Mouse (Mus musculus) hindbrain, embryonic 10.5 days (tissue): ENCODE measurements around the gene Rgl2. TPM values are rescaled to one million over a fixed set of nuclear protein-coding genes. Genes with fewer than 3 reads are reported as not detected.
A peak's percentile ranks its signal among the peaks of the same experiment; 100 is the strongest.

Source experiments
- DNase-seq: peaks from one replicate; pipeline ENCODE4 v3.0.0-alpha.2; 2017; ENCODE audit warnings: low spot score
- H3K27ac ChIP-seq: fragments of 300-500 bp; sonication (generic); 2 replicates; pipeline ENCODE4 v1.5.1; 2016; ENCODE audit warnings: mild to moderate bottlenecking, moderate library complexity
- H3K27me3 ChIP-seq: fragments of 300-500 bp; sonication (generic); 2 replicates; pipeline ENCODE4 v1.6.1; 2016; ENCODE audit warnings: mild to moderate bottlenecking; ENCODE audit not compliant: poor library complexity, insufficient read depth, severe bottlenecking
- H3K36me3 ChIP-seq: fragments of 300-500 bp; sonication (generic); 2 replicates; pipeline ENCODE4 v1.6.1; 2016; ENCODE audit warnings: mild to moderate bottlenecking, moderate library complexity
- H3K4me1 ChIP-seq: fragments of 300-500 bp; sonication (generic); replicated peaks from 2 replicates; pipeline ENCODE4 v1.6.1; 2016; ENCODE audit warnings: mild to moderate bottlenecking
- H3K4me3 ChIP-seq: fragments of 300-500 bp; sonication (generic); 2 replicates; pipeline ENCODE4 v1.5.1; 2016; ENCODE audit warnings: mild to moderate bottlenecking, moderate library complexity
- H3K9me3 ChIP-seq: fragments of 300-500 bp; sonication (generic); 2 replicates; pipeline ENCODE4 v1.6.1; 2016; ENCODE audit warnings: mild to moderate bottlenecking, moderate library complexity
- WGBS: fragments of 180-500 bp; shearing (Covaris S2); methylation state at CpG from one replicate; pipeline ENCODE4 v1.1.7; 2016; 5-methylcytosine and 5-hydroxymethylcytosine counted together
- polyA plus RNA-seq: library from polyadenylated mRNA; unstranded; fragments of >200 nt; fragmentation: Nextera tagmentation; extraction: Ambion mirVana; gene quantifications from 2 replicates; pipeline ENCODE4 v1.2.1, GENCODE M21; 2016

Rgl2 gene
- polyA plus RNA-seq, 1 experiment from 2014 or later = 55.7 TPM

DNA sequence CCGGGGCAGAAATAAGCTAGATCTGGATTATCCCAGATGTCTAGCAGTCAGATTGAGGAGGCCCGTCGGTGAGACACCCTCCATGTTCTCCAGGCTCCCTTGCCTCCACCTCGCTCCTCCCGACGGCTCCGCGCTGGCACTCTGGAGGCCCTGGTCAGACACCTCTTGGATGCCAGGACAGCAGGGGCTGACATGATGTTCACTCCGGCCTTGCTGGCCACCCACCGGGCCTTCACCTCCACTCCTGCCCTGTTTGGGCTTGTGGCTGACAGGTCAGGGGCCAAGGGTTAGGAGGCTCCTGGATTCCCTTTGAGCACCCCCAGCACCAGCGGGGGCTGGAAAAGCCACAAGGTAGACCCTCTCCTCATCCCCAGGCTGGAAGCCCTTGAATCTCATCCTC, 2.6 kb downstream of the Rgl2 start:
- Histone ChIP-seq H3K4me1 (peaks cover 43% of the 10 kb centered on the region), H3K27ac (no peak overlapping the region), H3K36me3 (peaks cover 60% of the 10 kb centered on the region), H3K9me3 (no peaks in the 10 kb centered on the region), H3K27me3 (peaks cover 5% of the 10 kb centered on the region; the same call in 1 of the 2 replicates), H3K4me3 (peak overlapping the region; percentile 87; the same call in 1 of the 2 replicates)
- DNase-seq = no peak
- 89% methylated on average over 11 of the region's 11 CpGs for WGBS

GRCm38 (mm10) chr17:33932448-33932847, 3.1 kb downstream of the Rgl2 start:
- Histone ChIP-seq H3K4me3 (peak overlapping the region; percentile 18; the same call in 1 of the 2 replicates), H3K4me1 (peaks cover 43% of the 10 kb centered on the region), H3K36me3 (peaks cover 61% of the 10 kb centered on the region), H3K27me3 (peaks cover 5% of the 10 kb centered on the region; the same call in 1 of the 2 replicates), H3K9me3 (no peaks in the 10 kb centered on the region), H3K27ac (no peak overlapping the region)
- DNase-seq = no peak
- WGBS = 82% methylated on average over 14 of the region's 14 CpGs

DNA sequence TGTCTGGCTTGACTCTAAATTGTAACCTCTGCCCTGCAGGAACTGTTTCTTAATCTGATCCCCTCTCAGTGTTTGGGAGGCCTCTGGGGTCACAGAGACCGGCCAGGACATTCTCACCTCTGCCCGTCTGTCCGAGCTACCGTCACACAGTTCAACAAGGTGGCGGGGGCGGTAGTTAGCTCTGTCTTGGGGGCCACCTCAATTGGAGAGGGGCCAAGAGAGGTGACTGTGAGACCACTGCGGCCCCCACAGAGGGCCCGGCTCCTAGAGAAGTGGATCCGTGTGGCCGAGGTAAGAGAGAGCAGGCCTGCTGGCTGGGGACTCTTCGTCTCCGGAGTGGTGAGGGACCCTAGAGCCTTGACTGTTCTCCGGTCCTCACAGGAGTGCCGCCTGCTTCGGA, 3.6 kb downstream of the Rgl2 start:
- H3K9me3 ChIP-seq = no peaks in the 10 kb centered on the region
- H3K27ac ChIP-seq = no peak overlapping the region
- peaks cover 38% of the 10 kb centered on the region for H3K4me1 ChIP-seq
- peak overlapping the region; percentile 18 for H3K4me3 ChIP-seq
- DNase-seq = no peak
- peaks cover 5% of the 10 kb centered on the region; the same call in 1 of the 2 replicates for H3K27me3 ChIP-seq
- peaks cover 60% of the 10 kb centered on the region for H3K36me3 ChIP-seq
- 90% methylated on average over 15 of the region's 15 CpGs for WGBS

DNA sequence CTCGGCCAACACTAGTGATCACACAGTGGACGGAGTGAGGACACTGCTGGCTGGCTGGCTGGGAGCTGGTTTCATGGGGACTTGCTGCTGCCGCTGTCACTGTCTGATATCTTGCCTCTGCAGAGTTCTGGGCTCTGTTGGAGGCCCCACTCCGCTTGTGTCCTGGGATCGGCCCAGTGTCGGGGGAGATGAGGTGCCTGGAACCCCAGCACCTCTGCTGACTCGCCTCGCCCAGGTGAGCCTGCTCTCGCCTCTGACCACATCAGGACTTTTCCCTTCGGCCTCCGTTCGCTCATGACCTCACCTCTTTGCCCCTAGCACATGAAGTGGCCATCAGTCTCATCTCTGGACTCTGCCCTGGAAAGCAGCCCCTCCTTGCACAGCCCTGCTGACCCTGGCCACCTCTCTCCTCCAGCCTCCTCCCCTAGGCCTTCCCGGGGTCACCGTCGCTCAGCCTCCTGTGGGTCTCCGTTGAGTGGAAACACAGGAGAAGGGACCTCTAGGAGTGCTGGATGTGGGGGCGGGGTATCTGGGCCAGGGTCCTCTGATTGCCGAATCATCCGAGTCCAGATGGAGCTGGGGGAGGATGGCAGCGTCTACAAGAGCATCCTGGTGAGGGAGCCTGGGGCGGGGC, 6.2 kb downstream of the Rgl2 start:
- 87% methylated on average over 21 of the region's 21 CpGs for WGBS
- no peak for DNase-seq
- Histone ChIP-seq H3K4me3 (no peak overlapping the region), H3K9me3 (no peaks in the 10 kb centered on the region), H3K27ac (no peak overlapping the region), H3K27me3 (peaks cover 5% of the 10 kb centered on the region; the same call in 1 of the 2 replicates), H3K4me1 (peaks cover 30% of the 10 kb centered on the region), H3K36me3 (peaks cover 73% of the 10 kb centered on the region)

DNA sequence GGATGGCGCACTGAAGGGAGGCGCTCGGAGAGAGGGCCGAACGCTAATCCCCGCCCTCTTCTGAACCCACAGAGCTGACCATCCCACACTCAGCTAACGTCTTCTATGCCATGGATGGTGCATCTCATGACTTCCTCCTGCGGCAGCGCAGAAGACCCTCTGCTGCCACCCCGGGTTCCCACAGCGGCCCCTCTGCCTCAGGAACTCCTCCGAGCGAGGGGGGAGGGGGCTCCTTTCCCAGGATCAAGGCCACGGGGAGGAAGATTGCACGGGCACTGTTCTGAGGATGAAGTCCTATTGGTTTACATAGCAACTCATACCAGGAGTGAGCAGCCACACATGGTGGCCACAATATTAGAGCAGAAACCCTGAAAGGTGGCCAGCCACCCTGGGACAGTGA, 7.7 kb downstream of the Rgl2 start:
- Histone ChIP-seq H3K36me3 (peaks cover 77% of the 10 kb centered on the region), H3K4me1 (peaks cover 29% of the 10 kb centered on the region), H3K27me3 (no peaks in the 10 kb centered on the region), H3K4me3 (no peak overlapping the region), H3K27ac (no peak overlapping the region), H3K9me3 (no peaks in the 10 kb centered on the region)
- no peak for DNase-seq
- WGBS = 87% methylated on average over 15 of the region's 15 CpGs

GRCm38 (mm10) chr17:33938783-33939182, 9.4 kb downstream of the Rgl2 start:
- DNase-seq = no peak
- peaks cover 26% of the 10 kb centered on the region for H3K4me1 ChIP-seq
- H3K27me3 ChIP-seq = no peaks in the 10 kb centered on the region
- H3K4me3 ChIP-seq = peak overlapping the region; percentile 72
- no peaks in the 10 kb centered on the region for H3K9me3 ChIP-seq
- 86% methylated on average over 11 of the region's 11 CpGs for WGBS
- H3K27ac ChIP-seq = no peak overlapping the region
- peaks cover 77% of the 10 kb centered on the region for H3K36me3 ChIP-seq

DNA sequence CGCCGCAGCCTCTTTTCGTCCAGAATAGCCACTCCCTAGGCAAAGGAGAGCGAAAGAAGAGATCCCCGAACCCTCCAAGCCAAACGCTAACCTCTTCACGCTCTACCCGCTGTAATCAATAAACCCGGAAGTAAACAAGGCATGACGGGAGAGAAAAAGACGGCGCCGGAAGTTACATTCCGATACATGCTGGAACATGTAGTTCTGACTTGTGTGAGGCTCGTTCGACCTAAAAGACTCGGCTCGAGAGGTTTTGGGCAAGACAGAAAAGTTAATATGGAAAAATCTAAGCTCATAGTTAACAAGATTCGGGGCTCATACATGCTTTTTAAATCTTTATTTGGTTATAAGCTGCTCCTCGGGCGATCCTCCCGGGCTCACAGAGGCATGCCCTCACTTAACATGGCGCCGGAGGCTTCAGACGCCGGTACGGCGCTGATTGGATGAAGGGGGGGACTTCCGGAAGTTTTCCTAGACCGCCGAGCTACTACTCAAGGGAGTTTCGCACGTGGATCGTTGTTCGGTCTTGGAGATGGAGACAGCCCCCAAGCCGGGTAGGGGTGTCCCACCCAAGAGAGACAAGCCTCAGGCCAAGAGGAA, 11.0 kb downstream of the Rgl2 start, which contains the start of the genes Pfdn6 and Wdr46:
Gene Pfdn6, minus strand, starts transcription at position 138 of the 600 bp plus-strand sequence.
Gene Wdr46, plus strand, starts transcription at position 455 of the 600 bp plus-strand sequence.
- Histone ChIP-seq H3K36me3 (peaks cover 77% of the 10 kb centered on the region), H3K27me3 (no peaks in the 10 kb centered on the region), H3K27ac (peak within 1 kb of the TSS; percentile 89), H3K4me3 (peak within 1 kb of the TSS; percentile 72), H3K9me3 (no peaks in the 10 kb centered on the region), H3K4me1 (peaks cover 26% of the 10 kb centered on the region)
- WGBS = under 1% methylated on average over 36 of the region's 36 CpGs
- peak; percentile 87 for DNase-seq

- Histone ChIP-seq H3K27ac (peak overlapping the region; percentile 89), H3K27me3 (no peaks in the 10 kb centered on the region), H3K4me1 (peaks cover 26% of the 10 kb centered on the region), H3K9me3 (no peaks in the 10 kb centered on the region), H3K4me3 (peak overlapping the region; percentile 72), H3K36me3 (peaks cover 77% of the 10 kb centered on the region)
- no peak for DNase-seq
- WGBS = 3% methylated on average over 26 of the region's 26 CpGs
Observed at GRCm38 (mm10) chr17:33940981-33941380, 11.6 kb downstream of the Rgl2 start.

GRCm38 (mm10) chr17:33941381-33941780, 12.0 kb downstream of the Rgl2 start:
- Histone ChIP-seq H3K27me3 (no peaks in the 10 kb centered on the region), H3K9me3 (no peaks in the 10 kb centered on the region), H3K36me3 (peaks cover 77% of the 10 kb centered on the region), H3K4me1 (peaks cover 26% of the 10 kb centered on the region), H3K27ac (no peak overlapping the region), H3K4me3 (peak overlapping the region; percentile 72)
- WGBS = 63% methylated on average over 19 of the region's 19 CpGs
- no peak for DNase-seq

DNA sequence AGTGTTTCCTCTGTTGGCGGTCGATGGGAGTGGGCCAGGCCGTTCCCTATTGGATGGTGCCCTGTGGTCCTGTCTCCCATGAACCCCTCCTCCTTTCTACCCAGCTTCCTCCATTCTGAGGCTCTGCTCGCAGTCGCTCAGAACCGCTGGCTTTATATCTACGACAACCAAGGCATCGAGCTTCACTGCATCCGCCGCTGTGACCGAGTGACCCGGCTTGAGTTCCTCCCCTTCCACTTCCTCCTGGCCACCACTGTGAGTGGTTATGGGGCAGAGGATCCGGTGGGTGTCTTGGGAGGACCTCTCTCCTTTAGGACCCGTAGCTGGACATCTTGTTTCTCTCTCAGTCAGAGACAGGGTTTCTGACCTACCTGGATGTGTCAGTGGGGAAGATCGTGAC, 14.1 kb downstream of the Rgl2 start:
- Histone ChIP-seq H3K4me1 (peaks cover 26% of the 10 kb centered on the region), H3K27me3 (no peaks in the 10 kb centered on the region), H3K36me3 (peaks cover 77% of the 10 kb centered on the region), H3K9me3 (no peaks in the 10 kb centered on the region), H3K4me3 (no peak overlapping the region; the same call in 1 of the 2 replicates), H3K27ac (no peak overlapping the region)
- 94% methylated on average over 15 of the region's 15 CpGs for WGBS
- no peak for DNase-seq

GRCm38 (mm10) chr17:33947430-33948089, 18.2 kb downstream of the Rgl2 start:
- no peaks in the 10 kb centered on the region for H3K9me3 ChIP-seq
- H3K4me3 ChIP-seq = no peak overlapping the region
- no peaks in the 10 kb centered on the region for H3K27me3 ChIP-seq
- peaks cover 97% of the 10 kb centered on the region for H3K36me3 ChIP-seq
- 92% methylated on average over 10 of the region's 10 CpGs for WGBS
- H3K27ac ChIP-seq = no peak overlapping the region
- peaks cover 29% of the 10 kb centered on the region for H3K4me1 ChIP-seq
- DNase-seq = no peak

DNA sequence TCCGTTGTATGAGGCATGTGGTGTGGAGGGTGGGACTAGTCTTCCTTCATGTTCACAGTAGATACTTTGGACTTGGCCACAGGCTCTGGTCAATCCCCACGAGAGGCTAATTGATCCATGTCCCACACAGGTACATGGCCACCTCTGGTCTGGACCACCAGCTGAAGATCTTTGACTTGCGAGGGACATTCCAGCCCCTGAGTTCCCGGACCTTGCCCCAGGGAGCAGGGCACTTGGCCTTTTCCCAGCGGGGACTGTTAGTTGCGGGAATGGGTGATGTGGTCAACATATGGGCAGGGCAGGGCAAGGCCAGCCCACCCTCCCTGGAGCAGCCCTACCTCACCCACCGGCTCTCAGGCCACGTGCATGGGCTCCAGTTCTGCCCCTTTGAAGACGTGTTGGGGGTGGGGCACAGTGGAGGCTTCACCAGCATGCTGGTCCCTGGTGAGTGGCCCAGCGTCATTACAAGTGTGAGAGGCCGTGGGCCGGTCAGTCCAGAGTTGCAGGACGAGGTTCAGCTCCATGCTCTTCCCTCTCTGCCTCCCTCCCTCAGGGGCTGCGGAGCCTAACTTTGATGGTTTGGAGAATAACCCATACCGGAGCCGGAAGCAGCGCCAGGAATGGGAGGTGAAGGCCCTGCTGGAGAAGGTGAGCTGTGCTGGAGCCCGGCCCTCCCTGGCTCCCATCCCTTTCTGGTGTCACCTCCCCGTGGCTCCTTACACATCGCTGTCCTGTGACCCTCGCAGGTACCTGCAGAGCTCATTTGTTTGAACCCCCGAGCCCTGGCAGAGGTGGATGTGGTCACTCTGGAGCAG, 19.0 kb downstream of the Rgl2 start:
- WGBS = 89% methylated on average over 22 of the region's 22 CpGs
- no peak overlapping the region for H3K4me3 ChIP-seq
- peaks cover 36% of the 10 kb centered on the region for H3K4me1 ChIP-seq
- H3K9me3 ChIP-seq = no peaks in the 10 kb centered on the region
- H3K36me3 ChIP-seq = peaks cover 97% of the 10 kb centered on the region
- H3K27me3 ChIP-seq = no peaks in the 10 kb centered on the region
- DNase-seq = no peak
- no peak overlapping the region for H3K27ac ChIP-seq
